34 mouse cellular contexts compared by ENCODE assay signal in the genomic region with DNA sequence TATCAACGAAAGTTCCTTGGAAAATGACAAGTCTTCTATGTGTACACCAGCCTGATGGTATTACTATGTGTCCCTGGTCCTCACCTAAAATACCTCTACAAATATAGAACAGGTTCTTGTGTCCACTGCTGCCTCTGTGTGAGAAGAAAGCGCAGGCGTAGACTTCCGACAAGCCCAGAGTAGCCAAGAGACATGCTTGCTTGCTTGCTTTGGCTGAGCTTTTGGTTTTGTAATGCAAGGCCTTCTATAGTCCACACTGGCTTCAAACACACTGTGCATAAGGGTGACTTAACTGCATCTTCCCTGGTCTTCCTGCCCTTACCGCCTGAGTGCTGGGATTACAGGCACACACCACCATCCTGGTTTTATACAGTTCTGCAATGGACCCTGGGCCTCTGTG.
"Had no signal": no experiment of that assay in that cellular context is flagged by ENCODE, and none has a peak within 500 bp of the region (broad histone marks: within the 10 kb centered on the region; RNA-seq: fewer than 3 reads in every experiment).

No protein-coding gene starts in this region.

- H3K4me3 ChIP-seq: heart, embryonic 12.5 days; heart, embryonic 13.5 days; heart, embryonic 15.5 days; hindbrain, embryonic 10.5 days; hindbrain, embryonic 12.5 days; hindbrain, embryonic 13.5 days; hindbrain, embryonic 15.5 days; intestine, embryonic 15.5 days; kidney, embryonic 15.5 days; layer of hippocampus, adult 2 months; left cerebral cortex, adult 2 months had no signal

- H3K27ac ChIP-seq: heart, embryonic 13.5 days; heart, embryonic 15.5 days; hindbrain, embryonic 10.5 days; hindbrain, embryonic 12.5 days; hindbrain, embryonic 13.5 days; hindbrain, embryonic 14.5 days; hindbrain, embryonic 15.5 days; hindbrain, postnatal 0 days; intestine, embryonic 15.5 days; kidney, embryonic 15.5 days; kidney, postnatal 0 days; layer of hippocampus, adult 2 months; left cerebral cortex, adult 2 months had no signal

- H3K4me1 ChIP-seq: hindbrain, embryonic 10.5 days; hindbrain, embryonic 12.5 days; hindbrain, embryonic 15.5 days; intestine, embryonic 15.5 days had no signal

- DNase-seq: heart, postnatal 10 days; heart, postnatal 14 days; heart, postnatal 36 days; heart, postnatal 4 days; kidney, adult 11 months; kidney, adult 18-20 months; kidney, adult 2 months; kidney, adult 8-10 months; kidney, adult 9 months; kidney, postnatal 10 days; kidney, postnatal 14 days; kidney, postnatal 25 days; kidney, postnatal 36 days; kidney, postnatal 4 days; layer of hippocampus, adult 9-11 months; layer of hippocampus, postnatal 36 days had no signal

- H3K27me3 ChIP-seq: heart, embryonic 12.5 days; heart, embryonic 13.5 days; heart, embryonic 15.5 days; hindbrain, embryonic 12.5 days; hindbrain, embryonic 13.5 days; hindbrain, embryonic 15.5 days; intestine, embryonic 15.5 days; kidney, embryonic 15.5 days had no signal

- ATAC-seq: hindbrain, embryonic 16.5 days; hindbrain, postnatal 0 days; inflammation-experienced regulatory T-cells, adult 6 months; intestine, embryonic 15.5 days; intestine, embryonic 16.5 days; intestine, postnatal 0 days had no signal

- H3K36me3 ChIP-seq: heart, embryonic 15.5 days; hindbrain, embryonic 15.5 days had no signal

- H3K9me3 ChIP-seq: heart, embryonic 12.5 days; heart, embryonic 13.5 days; heart, embryonic 15.5 days; hindbrain, embryonic 10.5 days; hindbrain, embryonic 12.5 days; hindbrain, embryonic 13.5 days; hindbrain, embryonic 15.5 days; intestine, embryonic 15.5 days; kidney, embryonic 15.5 days had no signal
